Mouse (Mus musculus) adrenal gland (tissue): Measurements from ENCODE around the gene Rsu1.
"Not testable (repeated sequence)": the region's sequence is repeated elsewhere in the genome, so short reads cannot be mapped to it uniquely, and the experiment has no call there.

Experiments
- intact Hi-C: fragments of 180-260 bp; cut with DNase I; formaldehyde crosslinking; loops from one replicate; pipeline ENCODE4 v1.15.1; 2025

Rsu1 gene

DNA sequence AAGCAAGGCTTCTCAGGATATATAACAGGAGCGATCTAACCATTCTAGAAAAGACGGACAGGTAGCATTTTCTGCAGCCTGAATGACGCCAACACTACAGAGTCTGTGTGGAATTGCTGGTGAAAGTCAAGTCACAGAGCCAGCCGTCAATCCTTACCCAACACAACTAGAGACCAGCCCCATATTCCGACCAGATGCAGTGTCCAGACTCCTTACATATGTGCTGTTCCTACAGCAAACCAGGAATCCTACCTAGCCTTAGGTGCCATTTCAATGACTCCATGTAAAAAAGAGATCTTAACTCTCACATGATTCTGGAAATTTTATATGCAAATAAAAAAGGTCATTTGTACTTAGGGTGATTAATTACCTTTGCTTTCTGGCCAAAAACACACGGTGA lies 38.9 kb downstream of the Rsu1 start:
- intact Hi-C loops, result loop anchor here (10.0 kb wide), 1 partner anchor 768 kb away; no protein-coding TSS in a partner anchor

DNA sequence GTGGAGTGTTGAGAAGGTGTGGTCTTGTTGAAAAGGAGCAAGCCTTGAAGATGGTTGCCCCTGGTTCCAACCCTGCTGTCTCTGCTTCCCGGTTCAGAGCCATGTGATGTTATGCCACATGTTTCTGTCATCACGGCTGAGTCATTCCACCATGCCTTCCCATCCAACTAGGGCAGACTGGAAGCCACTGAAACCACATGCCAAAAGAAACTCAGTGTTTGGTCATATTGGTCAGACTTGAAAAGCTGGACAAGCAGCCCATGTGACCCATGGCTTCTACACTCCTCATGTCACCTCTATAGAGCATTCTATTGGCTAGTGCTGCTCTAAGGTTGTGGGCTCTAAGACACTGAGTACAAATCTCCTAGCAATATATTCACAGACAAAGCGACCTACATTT lies 41.5 kb downstream of the Rsu1 start:
- intact Hi-C loops, result loop anchor here (10.0 kb wide), 1 partner anchor 765 kb away; no protein-coding TSS in a partner anchor

DNA sequence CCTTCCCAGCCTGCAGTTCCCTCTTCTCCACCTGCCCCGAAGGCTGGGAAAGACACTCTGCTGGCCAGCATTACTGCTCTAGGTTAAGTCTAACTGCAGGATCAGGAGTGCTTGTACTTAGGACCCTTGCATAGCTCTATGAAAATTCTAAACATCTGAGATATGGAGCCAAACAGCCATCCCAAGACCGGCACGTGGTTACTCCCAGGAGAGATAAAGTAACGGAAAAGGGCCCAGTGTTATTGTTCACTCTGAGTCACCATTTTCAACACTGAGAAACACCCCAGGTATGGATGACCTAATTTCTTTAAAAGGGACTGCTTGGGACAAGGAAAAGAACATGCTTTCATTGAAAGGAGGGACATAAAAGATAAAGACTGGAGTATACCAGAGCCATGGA lies 45.2 kb downstream of the Rsu1 start:
- intact Hi-C loops, result no loop called here

DNA sequence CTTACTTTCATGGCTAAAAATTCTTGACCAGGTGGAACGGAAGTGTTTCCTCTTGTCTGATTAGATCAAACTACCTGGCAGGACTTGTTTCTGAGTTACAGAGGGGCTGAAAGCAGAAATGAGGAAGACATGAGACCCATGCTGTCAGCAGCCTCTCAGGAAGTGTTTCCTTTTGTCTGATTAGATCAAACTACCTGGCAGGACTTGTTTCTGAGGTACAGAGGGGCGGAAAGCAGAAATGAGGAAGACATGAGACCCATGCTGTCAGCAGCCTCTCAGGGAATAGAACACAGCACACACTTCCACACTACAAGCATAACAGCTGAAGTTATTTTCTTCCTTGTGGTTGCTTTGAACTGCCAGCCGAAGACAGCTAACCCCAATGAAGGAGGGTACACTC lies 46.7 kb downstream of the Rsu1 start:
- intact Hi-C loops, result no loop called here

DNA sequence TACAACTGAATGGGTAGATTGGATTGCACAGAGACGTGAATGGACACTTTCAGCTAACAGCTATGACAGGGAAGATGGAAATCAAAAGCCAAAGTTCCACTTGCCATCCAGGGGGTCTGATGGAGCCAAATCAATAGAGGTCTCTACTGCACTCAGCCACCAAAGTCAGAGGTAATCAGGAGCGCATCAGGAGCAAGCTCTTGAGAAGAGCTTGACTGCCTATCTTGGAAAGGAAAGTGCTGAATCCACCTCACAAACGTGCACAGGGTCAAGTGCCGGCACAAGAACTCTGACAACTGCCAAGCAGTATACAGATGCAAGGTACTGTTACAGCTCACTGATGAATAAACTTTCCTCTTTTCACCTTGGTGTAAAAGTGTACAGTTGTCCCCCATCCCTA lies 47.8 kb downstream of the Rsu1 start:
- intact Hi-C loops, result no loop called here

DNA sequence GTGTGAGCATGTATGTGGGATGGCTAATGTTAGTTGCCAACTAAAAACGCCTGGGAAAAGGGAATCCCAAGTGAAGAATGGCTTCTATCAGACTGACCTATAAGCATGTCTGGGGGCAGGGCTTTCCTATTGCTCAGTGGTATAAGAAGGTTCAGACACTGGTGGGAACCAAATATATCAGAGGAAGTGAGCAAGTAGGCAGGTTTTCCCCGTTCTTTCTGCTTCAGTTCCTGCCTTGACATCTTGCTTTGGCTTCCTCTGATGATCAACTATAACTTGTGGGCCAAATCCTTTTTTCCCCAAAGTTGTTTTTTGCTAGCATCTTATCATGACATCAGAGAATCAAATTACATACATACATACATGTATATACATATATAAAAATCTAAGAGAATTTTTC lies 51.1 kb downstream of the Rsu1 start:
- intact Hi-C loops, result no loop called here

DNA sequence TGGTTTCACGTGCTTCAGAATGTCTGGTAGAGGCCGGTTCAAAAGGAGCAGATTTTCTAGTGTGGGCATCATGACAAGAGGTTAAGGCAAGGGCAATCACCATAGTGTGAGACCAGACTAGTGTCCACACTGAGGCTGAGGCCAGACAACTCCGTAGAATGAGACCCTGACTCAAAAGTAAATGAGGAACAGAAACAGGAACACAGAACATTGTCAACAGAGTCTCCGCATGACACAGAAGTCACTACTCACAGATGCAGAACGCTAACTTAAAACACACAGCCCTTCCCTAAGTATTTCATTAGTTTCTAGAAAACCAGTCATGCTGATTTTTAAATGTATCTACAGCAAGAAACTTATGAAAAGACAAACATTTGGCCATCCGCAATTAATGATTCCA lies 53.1 kb downstream of the Rsu1 start:
- intact Hi-C loops, result no loop called here

DNA sequence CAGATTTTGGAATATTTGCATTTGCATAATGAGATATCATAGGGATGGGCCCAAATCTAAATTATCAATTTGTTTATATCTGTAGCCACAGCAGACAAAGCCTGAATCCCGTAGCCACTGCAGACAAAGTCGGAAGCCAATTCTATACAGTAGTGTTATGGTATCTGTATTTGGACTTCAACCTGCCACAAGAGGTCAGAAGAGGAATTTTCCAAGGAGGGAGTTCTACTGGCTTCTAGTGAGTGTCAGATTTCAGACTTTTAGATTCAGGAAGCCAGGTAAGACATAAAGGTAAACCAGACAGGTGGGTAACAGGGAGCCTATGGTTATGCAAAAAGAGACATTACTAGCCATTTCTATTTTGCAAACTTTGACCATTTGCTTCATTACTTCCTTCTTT lies 64.4 kb downstream of the Rsu1 start:
- intact Hi-C loops, result no loop called here

DNA sequence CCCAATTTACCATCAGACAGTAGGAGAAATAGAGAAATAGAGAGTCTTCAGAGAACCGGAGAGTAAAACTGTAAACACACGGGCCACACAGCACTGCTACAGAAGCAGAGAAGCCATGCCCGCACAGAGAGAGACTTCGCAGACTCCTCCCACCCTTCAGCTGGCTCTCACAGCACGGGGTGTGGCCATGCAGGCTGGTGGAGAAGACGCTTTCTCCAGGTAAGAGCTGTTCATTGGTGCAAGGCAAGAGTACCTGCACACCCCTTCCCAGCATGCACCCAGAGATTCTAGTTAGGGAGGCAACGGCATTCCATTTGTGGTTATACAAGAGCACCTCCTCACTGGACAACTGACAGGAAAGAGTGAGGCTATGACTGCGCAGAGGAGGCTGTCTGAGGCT lies 64.8 kb downstream of the Rsu1 start:
- intact Hi-C loops, result no loop called here

DNA sequence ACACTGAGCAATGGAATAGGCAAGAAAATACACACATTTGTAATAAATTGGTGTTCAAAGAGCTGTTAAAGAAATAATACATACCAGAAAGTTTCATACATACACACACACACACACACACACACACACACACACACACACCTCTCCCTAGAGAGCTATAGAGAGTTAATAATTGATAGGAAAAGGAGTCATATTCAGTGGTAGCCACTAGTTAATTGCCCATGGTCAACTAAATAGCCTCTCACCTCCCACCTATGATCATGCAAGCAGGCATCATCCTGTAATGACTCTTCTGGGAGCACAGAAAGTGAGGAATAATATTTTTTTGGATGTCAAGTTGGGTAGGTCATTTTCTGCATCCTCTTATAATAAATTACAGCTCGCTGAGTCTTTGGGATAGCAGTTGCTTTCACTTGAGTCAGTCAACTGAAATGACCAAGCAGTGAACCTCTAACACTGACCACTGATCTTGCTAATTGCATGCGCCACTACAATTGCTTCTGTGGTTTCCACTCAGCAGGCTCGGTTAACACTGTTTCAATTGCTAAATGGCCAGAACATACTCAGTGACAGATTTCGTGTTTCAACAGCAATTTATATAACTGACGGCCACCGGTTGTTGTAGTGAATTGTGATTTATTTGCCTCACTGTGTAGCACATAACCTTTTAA lies 68.3 kb downstream of the Rsu1 start:
- intact Hi-C loops, result no loop called here

DNA sequence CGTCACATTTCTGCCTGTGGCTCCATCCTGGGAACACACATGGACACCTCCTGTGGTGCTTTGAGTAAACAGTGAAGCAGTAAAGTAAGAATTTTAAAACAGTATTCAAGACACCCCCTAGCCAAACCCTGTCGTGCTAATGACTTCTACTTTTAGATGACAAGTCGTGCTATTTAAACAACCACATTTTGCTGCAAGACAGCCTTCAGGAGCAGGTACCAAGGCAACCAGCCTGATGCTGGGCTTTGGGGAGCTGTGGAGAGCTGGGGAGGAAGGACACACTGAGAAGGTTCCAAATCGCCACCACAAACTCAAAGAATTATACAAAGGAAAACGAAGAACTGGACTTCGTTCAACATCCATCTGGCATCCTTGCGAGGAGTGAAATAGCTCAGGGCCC lies 71.5 kb downstream of the Rsu1 start:
- intact Hi-C loops, result no loop called here

DNA sequence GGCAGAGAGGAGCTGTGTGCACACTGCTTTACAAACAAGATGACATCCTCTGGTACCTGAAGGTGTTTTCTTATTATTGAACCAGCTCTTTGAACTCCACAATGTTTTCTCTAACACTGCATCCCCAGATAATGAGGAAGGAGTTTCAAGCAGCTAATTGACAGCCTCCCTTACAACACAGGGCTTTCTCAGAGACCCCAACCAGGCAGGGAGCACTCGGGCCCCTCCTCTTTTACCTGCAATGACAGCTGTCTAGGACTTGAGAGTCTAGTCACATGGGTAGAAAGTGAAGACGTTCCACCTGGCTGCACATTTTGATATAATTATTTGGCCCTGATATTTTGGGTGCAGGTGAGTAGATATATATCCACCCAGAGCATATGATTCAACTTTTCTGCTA lies 72.2 kb downstream of the Rsu1 start:
- intact Hi-C loops, result no loop called here

DNA sequence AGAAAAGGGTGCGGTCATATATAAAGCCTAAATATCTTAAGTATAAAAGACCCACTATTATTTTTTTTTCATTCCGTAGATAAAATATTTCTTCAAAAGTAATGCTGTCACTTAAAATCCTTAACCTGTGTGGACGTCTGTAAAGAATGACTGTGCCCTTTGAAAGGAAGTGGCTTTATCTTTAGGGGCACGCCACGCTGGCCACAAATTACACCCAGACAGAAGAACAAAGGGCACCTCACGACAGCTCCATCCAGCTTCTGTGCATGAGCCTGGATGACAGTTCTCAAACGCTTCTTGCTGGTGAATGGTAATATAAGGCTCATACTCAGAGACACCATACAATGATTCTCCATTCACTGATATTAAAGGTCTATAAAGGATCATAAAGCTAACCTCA lies 75.7 kb downstream of the Rsu1 start:
- intact Hi-C loops, result no loop called here

DNA sequence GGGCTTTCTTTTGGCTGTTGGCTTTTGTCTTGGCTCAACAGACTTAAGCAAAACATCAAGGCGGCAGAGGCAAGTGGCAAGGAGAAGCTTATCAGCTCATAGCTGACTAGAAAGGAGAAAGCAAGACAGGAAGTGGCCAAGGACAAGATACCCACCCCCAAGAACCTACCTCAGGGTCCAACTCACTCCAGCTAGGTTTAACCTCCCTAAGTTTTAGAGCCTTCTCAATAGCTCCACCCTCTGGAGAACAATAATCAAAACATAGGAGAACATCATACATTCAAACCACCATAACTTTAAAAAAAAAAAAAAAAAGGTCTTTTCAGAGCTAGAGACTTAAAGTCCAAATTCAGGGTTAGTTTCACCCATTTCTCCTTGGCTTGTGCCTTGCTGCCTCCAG lies 79.1 kb downstream of the Rsu1 start:
- intact Hi-C loops, result no loop called here

DNA sequence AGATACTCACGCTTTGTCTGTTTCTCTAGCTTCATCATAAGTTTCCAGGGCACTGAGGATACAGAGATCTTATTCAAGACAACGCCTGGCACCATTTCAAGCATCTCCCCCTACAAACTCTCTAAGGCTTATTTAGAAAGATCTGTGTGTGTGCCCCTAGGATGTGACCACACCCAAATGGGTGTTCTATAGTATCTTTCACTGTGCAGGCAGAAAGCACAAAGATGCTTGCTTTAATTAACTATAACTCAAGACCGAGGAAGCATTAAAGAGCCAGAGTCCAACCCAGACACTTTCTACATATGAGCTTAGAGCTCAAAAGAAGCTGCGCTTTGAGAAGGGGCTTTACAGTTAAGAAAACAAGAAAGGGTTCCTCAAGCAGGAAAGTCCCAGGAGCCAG lies 80.4 kb downstream of the Rsu1 start:
- intact Hi-C loops, result no loop called here

DNA sequence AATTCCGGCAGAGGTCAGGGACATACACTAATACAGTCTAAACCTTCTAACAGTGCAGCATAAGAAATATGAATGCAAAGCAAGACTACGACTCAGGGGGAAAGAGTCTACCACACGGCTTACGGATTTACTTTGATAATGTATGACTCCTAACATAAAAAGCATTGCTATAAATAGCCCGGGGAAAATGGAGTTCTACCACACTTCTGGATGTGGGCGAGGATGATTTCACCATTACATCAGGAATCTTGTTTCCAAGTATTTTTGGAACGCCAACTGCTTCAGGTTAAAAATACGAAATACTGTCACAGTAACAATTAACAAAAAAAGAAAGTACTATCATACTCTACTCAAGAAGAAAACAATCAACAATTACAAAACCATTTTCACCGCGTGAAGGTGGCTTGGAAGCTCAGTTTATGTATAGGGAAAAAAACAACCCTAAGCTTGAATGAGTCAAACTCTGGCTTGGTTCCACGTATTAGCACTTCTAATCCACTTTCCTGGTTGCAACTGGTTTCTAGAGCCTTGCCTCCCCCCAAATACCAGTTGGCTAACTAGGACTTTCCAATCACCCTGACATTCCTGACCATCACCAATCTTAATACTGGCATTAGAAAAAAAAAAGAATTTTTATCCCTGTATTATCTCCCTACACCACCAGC lies 82.3 kb downstream of the Rsu1 start:
- intact Hi-C loops, result no loop called here

DNA sequence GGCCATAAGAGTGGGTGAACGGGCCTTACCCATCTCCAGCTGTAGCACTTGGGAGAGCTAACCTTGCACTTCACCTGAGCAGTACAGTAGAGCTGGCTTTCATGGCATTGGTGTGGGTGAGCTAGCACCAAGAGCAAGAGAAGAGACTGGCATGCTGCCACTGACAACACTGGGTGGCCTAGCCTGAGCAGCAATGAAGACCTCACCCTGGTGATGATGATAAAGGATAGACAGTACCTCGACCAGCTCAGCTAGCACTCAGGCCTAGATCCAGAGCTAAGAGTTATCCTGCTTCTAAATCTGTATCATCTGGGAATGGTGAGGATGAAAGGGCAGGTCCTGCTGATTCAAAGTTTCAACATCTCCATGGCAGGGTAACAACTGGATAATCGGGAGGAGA lies 88.1 kb downstream of the Rsu1 start:
- intact Hi-C loops, result no loop called here

DNA sequence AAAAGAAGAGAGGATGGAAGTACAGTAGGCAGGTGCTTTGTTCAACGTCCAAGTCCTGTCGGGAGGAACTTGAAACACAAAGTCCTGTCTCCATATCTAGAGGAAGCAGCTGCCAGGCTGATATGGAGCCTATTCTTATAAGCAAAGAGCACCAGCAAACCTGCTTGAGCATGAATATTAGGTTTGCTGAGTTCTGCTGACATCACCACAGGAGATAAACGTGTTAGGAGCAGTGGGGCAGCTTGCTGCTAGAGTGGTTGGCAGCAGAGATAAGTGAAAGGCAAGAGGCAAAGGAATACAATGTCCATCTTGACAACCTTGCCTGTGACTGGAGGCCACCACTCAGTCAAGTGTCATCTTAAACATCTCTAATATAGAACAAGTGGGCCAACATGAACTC lies 89.3 kb downstream of the Rsu1 start:
- intact Hi-C loops, result not testable (repeated sequence)

DNA sequence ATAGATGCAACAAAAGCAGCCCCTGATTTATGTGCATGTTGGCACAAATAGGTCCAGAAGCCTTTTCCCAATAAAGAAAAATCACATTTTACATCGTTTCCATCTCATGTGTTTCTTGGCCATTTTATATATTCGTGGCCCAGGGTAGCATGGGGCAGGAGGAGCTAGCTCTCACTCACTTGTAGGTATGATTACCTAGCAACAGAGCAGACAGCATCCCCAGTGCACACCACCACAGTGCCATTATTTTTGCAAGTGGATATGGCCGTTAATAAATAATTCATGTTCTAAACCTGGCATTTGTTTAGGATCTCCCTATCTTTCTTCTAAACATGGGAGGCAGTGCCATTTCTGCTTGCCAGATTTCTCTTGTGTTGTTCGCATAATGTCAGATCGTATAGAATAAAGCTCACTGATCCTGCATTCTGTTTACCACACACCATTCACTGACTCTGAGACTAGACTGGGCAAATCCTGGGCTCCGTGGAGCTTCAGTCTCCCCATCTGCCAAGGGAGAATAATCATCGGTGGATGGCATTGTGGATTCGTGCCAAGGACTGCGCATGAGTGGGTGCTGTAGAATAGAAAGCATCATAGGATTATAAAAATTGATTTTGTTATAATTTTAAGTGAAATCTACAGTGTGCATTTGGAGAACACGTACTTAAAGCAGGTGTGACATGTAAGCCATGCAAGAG lies 93.4 kb downstream of the Rsu1 start:
- intact Hi-C loops, result no loop called here

DNA sequence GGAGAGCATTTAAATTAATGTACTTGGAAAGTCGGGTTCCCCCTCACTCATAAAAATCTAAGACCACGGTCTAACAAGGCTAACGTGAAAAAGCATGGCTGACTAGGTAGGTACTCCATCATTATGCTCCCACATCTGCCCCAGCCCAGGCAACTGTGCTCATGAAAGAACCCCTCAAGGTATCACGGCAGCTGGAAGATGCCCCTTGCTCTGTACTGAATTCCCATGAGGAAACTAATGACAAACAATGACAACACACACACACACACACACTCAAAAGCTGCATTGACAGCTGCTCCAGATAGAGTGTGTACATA lies 95.0 kb downstream of the Rsu1 start:
- intact Hi-C loops, result no loop called here

DNA sequence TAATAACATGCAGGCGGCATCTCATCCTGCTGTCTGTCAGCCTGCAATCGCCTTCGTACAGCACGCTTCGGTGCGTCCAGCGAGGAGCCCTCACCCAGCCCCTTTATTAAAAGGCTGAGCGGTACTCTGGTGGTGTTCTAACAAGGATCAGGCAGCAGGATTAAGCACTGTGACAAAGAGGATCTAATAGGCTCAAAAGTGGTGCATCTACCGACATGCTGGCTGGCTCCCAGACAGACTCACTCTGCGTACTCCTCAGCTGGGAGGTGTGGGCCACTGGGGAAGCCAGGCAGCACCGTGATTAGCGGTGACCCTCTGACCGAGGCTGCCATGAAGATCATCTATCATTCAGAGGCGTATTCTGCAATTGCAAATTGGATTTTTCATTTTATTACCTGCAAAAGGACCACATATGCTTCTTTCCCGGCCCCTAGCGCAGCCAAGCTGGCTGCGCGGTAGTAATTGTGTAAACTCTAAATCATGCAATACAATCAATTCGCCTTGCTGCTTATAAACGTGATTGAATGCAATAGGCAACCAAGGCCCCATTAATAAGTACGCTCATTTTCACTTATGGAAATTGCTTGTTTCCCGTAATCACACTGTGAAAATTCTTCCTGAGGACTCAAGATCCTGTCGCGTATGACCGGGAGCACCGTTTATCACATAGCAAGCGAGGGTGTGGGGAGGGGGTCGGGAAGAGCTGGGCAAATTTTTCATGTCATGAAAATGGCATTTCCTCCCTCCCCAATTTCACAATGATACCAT lies 95.5 kb downstream of the Rsu1 start:
- intact Hi-C loops, result no loop called here

DNA sequence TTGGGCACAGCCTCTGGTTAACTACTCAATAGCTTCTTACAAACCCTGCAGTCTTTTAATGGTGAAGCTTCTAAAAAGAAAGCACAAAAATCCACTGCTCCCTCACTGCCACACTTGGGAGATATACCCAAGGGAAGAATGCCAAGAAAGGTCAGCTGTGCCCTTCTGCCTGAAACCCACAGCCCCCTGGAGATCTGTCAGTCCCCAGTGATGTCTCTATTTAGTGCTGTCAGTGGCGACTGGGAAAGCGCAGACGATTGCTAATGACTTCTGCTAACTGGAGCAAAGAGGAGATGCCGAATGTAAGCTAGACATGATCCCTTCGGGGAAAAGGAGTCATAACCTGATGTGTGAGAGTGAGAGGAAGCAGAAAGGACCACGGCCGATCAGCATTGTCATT lies 96.8 kb downstream of the Rsu1 start:
- intact Hi-C loops, result no loop called here
